Mouse (Mus musculus) midbrain, embryonic 15.5 days (tissue): ENCODE data around the gene Sox15. TPM values are rescaled to one million over a fixed set of nuclear protein-coding genes. Genes with fewer than 3 reads are reported as not detected.
"Not testable (repeated sequence)": the region's sequence is repeated elsewhere in the genome, so short reads cannot be mapped to it uniquely, and the experiment has no call there.

Experiments
- ATAC-seq: fragments of 200-750 bp; cut with Nextera tagmentation; replicated peaks from 2 replicates; pipeline ENCODE4 v1.8.0; 2017; ENCODE audit warnings: moderate TSS enrichment
- H3K27ac ChIP-seq: fragments of 300-500 bp; sonication (generic); 2 replicates; pipeline ENCODE4 v1.5.1; 2015; ENCODE audit warnings: mild to moderate bottlenecking, inconsistent platforms
- H3K27me3 ChIP-seq: fragments of 300-500 bp; sonication (generic); replicated peaks from 2 replicates; pipeline ENCODE4 v1.6.1; 2015; ENCODE audit warnings: inconsistent platforms
- H3K36me3 ChIP-seq: fragments of 300-500 bp; sonication (generic); replicated peaks from 2 replicates; pipeline ENCODE4 v1.6.1; 2015; ENCODE audit warnings: inconsistent platforms
- H3K4me1 ChIP-seq: fragments of 300-500 bp; sonication (generic); 2 replicates; pipeline ENCODE4 v1.6.1; 2015; ENCODE audit warnings: inconsistent platforms
- H3K4me2 ChIP-seq: fragments of 300-500 bp; sonication (generic); 2 replicates; pipeline ENCODE4 v1.6.1; 2015; ENCODE audit warnings: inconsistent platforms, mild to moderate bottlenecking, moderate library complexity
- H3K4me3 ChIP-seq: fragments of 300-500 bp; sonication (generic); 2 replicates; pipeline ENCODE4 v1.5.1; 2015; ENCODE audit warnings: mild to moderate bottlenecking, inconsistent platforms
- H3K9ac ChIP-seq: fragments of 300-500 bp; sonication (generic); 2 replicates; pipeline ENCODE4 v1.6.1; 2015; ENCODE audit warnings: mild to moderate bottlenecking, inconsistent platforms
- H3K9me3 ChIP-seq: fragments of 300-500 bp; sonication (generic); 2 replicates; pipeline ENCODE4 v1.6.1; 2016; ENCODE audit warnings: inconsistent platforms
- WGBS: fragments of 180-500 bp; shearing (Covaris S2); methylation state at CpG from one replicate; pipeline ENCODE4 v1.1.7; 2015; ENCODE audit warnings: mixed read lengths; 5-methylcytosine and 5-hydroxymethylcytosine counted together
- polyA plus RNA-seq: library from polyadenylated mRNA; unstranded; fragments of >200 nt; fragmentation: Nextera tagmentation; extraction: Ambion mirVana; gene quantifications from 2 replicates; pipeline ENCODE4 v1.2.1, GENCODE M21; 2015

Gene Sox15
- polyA plus RNA-seq, 1 experiment from 2014 or later, result not detected

DNA sequence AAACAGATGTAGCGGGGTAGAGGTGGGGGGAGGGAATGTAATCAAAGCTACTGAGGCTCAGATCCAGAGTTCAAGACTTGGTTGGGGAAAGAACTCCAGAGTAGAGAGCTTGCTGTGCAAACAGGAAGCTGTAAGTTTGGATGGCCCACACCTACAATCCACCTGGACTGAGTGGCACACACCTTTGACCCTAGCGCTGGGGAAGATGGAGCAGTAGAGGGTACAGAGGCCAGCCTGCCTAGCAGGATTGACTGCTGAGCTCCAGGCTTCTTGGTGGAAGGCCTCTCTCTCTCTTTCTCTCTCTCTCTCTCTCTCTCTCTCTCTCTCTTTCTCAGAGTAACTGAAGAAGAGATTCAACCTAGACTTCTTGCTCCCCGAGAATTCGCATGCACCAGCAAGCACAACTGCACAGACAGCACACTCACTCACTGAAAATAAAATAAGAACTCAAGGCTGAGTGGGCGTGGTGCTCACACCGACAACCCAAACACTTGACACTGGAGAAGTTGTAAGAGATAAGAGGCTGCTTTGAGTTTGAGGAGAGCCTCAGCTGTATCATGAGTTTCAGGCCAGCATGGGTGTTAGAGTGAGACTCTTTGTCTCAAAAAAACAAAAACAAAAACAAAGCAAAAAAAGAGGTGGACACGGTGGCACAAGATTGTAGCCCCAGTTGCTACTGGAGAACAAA lies 34.6 kb upstream of the Sox15 start:
- H3K27me3 ChIP-seq, result 0 out of 2 replicates have a peak, but pooled peaks cover under 1% of the 10 kb centered on the region
- no peak overlapping the region for H3K27ac ChIP-seq
- H3K9ac ChIP-seq, result no peak overlapping the region
- H3K4me2 ChIP-seq, result no peak overlapping the region
- peaks cover 11% of the 10 kb centered on the region for H3K4me1 ChIP-seq
- ATAC-seq, result no peak
- no peaks in the 10 kb centered on the region for H3K9me3 ChIP-seq
- no peak overlapping the region for H3K4me3 ChIP-seq
- H3K36me3 ChIP-seq, result no peaks in the 10 kb centered on the region
- 88% methylated on average over 7 of the region's 7 CpGs for WGBS

- peaks cover 11% of the 10 kb centered on the region for H3K4me1 ChIP-seq
- no peaks in the 10 kb centered on the region for H3K27me3 ChIP-seq
- H3K27ac ChIP-seq, result peak within 1 kb of the TSS; percentile 82
- H3K4me2 ChIP-seq, result peak within 1 kb of the TSS; percentile 79
- H3K9me3 ChIP-seq, result no peaks in the 10 kb centered on the region
- peak within 1 kb of the TSS; percentile 63 for H3K9ac ChIP-seq
- no peaks in the 10 kb centered on the region for H3K36me3 ChIP-seq
- peak within 1 kb of the TSS; percentile 50 for H3K4me3 ChIP-seq
- peak; percentile 90 for ATAC-seq
- 0% methylated on average over 20 of the region's 20 CpGs for WGBS
Measured at GRCm38 (mm10) chr11:69621571-69622268, 33.4 kb upstream of the Sox15 start, which contains the start of gene Sat2. TSS of gene Sat2 (plus strand) at chr11:69622024.

- Histone ChIP-seq H3K36me3 (no peaks in the 10 kb centered on the region), H3K27ac (peak overlapping the region; percentile 82), H3K9ac (peak overlapping the region; percentile 63), H3K4me1 (peaks cover 11% of the 10 kb centered on the region), H3K4me2 (peak overlapping the region; percentile 79), H3K27me3 (no peaks in the 10 kb centered on the region), H3K4me3 (peak overlapping the region; percentile 50), H3K9me3 (no peaks in the 10 kb centered on the region)
- WGBS, result 47% methylated on average over 6 of the region's 6 CpGs
- peak; percentile 56 for ATAC-seq
Measured at GRCm38 (mm10) chr11:69622406-69622805, 32.7 kb upstream of the Sox15 start.

- no peak for ATAC-seq
- no peak overlapping the region; the same call in 1 of the 2 replicates for H3K27ac ChIP-seq
Measured at GRCm38 (mm10) chr11:69623006-69623405, 32.1 kb upstream of the Sox15 start.

DNA sequence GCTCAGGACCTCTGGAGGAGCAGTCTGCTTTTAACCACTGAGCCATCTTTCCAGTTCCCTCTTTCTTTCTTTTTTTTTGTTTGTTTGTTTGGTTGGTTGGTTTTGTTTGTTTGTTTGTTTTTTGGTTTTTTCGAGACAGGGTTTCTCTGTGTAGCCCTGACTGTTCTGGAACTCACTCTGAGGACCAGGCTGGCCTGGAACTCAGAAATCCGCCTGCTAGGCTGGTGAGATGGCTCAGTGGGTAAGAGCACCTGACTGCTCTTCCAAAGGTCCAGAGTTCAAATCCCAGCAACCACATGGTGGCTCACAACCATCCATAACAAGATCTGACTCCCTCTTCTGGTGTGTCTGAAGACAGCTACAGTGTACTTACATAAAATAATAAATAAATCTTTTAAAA lies 30.8 kb upstream of the Sox15 start:
- H3K4me3 ChIP-seq, H3K36me3 ChIP-seq, H3K4me2 ChIP-seq, ATAC-seq, H3K27ac ChIP-seq, H3K9ac ChIP-seq, H3K9me3 ChIP-seq, H3K27me3 ChIP-seq: not testable (repeated sequence)
- peaks cover 11% of the 10 kb centered on the region for H3K4me1 ChIP-seq
- WGBS, result 86% methylated on average over 2 of the region's 2 CpGs

More at GRCm38 (mm10) chr11:69623006-69623405, 32.1 kb upstream of the Sox15 start:
- no peaks in the 10 kb centered on the region for H3K36me3 ChIP-seq
- H3K9ac ChIP-seq, result peak overlapping the region; percentile 63; the same call in 1 of the 2 replicates
- no peaks in the 10 kb centered on the region for H3K27me3 ChIP-seq
- WGBS, result 72% methylated on average over 4 of the region's 4 CpGs
- H3K4me2 ChIP-seq, result peak overlapping the region; percentile 79
- H3K9me3 ChIP-seq, result no peaks in the 10 kb centered on the region
- peak overlapping the region; percentile 50 for H3K4me3 ChIP-seq
- peaks cover 11% of the 10 kb centered on the region for H3K4me1 ChIP-seq

GRCm38 (mm10) chr11:69628286-69628685 lies 26.8 kb upstream of the Sox15 start:
- Histone ChIP-seq H3K27ac (no peak overlapping the region), H3K4me3 (no peak overlapping the region), H3K36me3 (no peaks in the 10 kb centered on the region), H3K9ac (no peak overlapping the region), H3K9me3 (no peaks in the 10 kb centered on the region), H3K27me3 (no peaks in the 10 kb centered on the region), H3K4me2 (no peak overlapping the region), H3K4me1 (peaks cover 5% of the 10 kb centered on the region)
- 38% methylated on average over 6 of the region's 6 CpGs for WGBS
- ATAC-seq, result no peak

DNA sequence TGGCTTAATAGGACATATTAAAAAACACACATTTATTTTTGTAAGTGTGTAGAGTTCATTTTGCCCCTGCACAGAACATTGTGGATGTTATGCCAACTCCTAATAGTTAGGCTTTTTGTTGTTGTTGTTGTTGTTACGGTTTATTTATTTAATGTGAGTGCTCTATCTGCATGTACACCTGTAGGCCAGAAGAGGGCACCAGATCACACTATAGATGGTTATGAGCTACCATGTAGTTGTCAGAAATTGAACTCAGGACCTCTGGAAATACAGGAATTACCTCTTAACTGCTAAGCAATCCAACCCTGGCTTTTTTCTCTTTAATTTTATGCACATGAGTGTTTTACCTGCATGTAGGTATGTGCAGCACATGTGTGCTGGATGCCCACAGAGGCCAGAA lies 25.3 kb upstream of the Sox15 start:
- H3K4me2 ChIP-seq, result no peak overlapping the region
- 63% methylated on average over 1 of the region's 1 CpGs for WGBS
- H3K27me3 ChIP-seq, result no peaks in the 10 kb centered on the region
- H3K36me3 ChIP-seq, result no peaks in the 10 kb centered on the region
- no peak overlapping the region for H3K27ac ChIP-seq
- H3K9ac ChIP-seq, result no peak overlapping the region
- peaks cover 17% of the 10 kb centered on the region for H3K4me1 ChIP-seq
- no peak for ATAC-seq
- H3K4me3 ChIP-seq, result no peak overlapping the region
- no peaks in the 10 kb centered on the region for H3K9me3 ChIP-seq

DNA sequence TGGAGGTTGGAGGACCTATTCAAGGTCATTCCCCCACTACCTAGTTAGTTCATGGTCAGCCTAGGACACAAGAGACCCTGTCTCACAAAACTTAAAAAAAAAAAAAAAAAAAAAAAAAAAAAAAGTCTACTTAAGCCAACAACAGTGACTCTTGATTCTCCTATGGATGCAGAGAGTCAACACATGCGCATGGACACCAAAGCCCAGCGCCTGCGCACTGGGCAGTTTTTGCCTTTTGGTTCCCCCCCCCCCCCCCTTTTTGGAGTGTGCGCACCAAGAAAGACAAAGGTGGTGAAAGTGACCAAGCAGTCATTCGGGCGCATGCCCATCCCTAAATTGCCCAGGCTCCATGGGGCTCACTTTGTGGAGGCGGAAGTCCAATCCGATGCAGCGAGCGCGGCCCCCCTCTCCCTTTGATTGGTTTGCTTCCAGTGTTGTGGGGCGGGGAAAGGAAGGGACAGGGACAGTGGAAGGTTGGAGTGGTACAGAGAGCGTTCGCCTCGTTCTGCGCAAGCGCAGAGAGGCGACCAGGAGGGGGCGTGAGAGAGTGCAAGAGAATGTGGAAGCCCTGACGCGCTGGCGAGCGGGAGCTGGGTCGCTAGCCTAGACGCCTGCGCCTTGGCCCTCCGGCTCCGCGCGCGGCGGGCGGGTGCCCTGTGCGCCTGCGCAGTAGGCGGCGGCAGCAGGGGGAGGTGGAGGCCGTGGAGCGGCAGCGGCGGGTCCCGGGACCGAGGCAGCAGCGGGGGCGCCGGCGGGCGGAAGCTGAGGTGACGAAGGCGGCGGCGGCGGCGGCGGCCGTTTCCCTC lies 22.6 kb upstream of the Sox15 start, which contains the start of gene Fxr2:
Fxr2 (plus strand) TSS at position 707 of the 806 bp plus-strand sequence.
- peak within 1 kb of the TSS; percentile 95 for H3K27ac ChIP-seq
- WGBS, result under 1% methylated on average over 55 of the region's 56 CpGs
- no peaks in the 10 kb centered on the region for H3K27me3 ChIP-seq
- no peaks in the 10 kb centered on the region; the same call in 1 of the 2 replicates for H3K36me3 ChIP-seq
- H3K9ac ChIP-seq, result peak within 1 kb of the TSS; percentile 98
- H3K4me2 ChIP-seq, result peak within 1 kb of the TSS; percentile 59
- H3K9me3 ChIP-seq, result no peaks in the 10 kb centered on the region
- H3K4me3 ChIP-seq, result peak within 1 kb of the TSS; percentile 92
- peak; percentile 99 for ATAC-seq
- H3K4me1 ChIP-seq, result peaks cover 39% of the 10 kb centered on the region

DNA sequence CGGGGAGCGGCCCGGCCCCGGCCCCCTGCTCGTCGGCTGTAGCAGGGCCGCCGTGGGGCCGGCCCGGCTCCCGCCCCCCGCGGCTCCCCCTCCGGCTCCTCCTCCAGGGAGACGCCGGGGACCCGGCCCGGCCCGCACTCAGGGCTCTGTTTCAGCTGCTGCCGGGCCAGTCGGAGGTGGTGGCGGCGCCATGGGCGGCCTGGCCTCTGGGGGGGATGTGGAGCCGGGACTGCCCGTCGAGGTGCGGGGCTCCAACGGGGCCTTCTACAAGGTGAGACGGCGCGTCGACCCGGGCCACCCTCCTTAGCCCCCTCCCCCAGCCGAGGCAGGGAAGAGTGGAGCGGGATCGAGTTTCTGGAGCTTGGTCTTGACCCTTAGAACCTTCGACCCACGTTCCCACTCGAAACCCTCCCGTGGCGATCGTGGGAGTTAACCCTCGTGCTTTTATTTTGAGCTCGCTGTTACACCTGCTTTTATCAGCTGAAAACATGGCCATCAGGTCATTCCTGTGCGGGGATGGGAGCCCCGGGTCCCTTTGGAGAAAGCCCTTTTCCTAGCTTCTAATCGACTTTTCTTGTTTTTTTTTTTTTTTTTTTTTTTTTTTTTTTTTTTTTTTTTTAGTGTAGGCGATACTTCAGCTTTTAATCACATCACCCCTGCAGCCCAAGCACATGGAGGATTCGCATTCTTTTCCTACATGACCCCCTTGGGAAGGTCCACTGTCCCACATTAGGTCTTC lies 21.8 kb upstream of the Sox15 start:
- H3K9ac ChIP-seq, result peak overlapping the region; percentile 98
- no peaks in the 10 kb centered on the region for H3K27me3 ChIP-seq
- peak overlapping the region; percentile 92 for H3K4me3 ChIP-seq
- H3K36me3 ChIP-seq, result no peaks in the 10 kb centered on the region; the same call in 1 of the 2 replicates
- peak; percentile 64 for ATAC-seq
- H3K9me3 ChIP-seq, result no peaks in the 10 kb centered on the region
- peak overlapping the region; percentile 95 for H3K27ac ChIP-seq
- H3K4me1 ChIP-seq, result peaks cover 39% of the 10 kb centered on the region
- peak overlapping the region; percentile 59 for H3K4me2 ChIP-seq
- under 1% methylated on average over 33 of the region's 50 CpGs for WGBS

DNA sequence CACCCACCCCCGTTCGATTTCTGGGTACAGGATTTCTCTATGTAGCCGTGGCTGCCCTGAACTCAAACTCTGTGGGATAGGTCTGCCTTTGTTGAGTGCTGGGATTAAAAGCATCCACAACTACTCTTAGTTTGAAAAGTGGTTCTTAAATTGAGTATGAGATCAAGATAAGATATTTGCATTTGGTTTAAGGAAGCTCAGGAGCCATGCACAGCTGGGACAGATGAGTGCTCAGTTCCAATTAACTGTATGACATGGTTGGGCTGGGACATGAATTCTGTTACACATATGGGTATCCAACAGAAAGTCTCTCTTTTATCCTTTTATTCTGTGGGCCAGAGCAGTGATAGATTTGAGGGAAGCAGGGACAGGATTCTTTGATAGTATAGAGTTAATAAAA lies 19.6 kb upstream of the Sox15 start:
- peak overlapping the region; percentile 59 for H3K4me2 ChIP-seq
- no peak overlapping the region for H3K27ac ChIP-seq
- H3K27me3 ChIP-seq, result no peaks in the 10 kb centered on the region
- WGBS, result 83% methylated on average over 3 of the region's 3 CpGs
- ATAC-seq, result no peak
- no peak overlapping the region for H3K4me3 ChIP-seq
- H3K4me1 ChIP-seq, result peaks cover 39% of the 10 kb centered on the region
- H3K9me3 ChIP-seq, result no peaks in the 10 kb centered on the region
- H3K9ac ChIP-seq, result no peak overlapping the region
- peaks cover 7% of the 10 kb centered on the region; the same call in 1 of the 2 replicates for H3K36me3 ChIP-seq

DNA sequence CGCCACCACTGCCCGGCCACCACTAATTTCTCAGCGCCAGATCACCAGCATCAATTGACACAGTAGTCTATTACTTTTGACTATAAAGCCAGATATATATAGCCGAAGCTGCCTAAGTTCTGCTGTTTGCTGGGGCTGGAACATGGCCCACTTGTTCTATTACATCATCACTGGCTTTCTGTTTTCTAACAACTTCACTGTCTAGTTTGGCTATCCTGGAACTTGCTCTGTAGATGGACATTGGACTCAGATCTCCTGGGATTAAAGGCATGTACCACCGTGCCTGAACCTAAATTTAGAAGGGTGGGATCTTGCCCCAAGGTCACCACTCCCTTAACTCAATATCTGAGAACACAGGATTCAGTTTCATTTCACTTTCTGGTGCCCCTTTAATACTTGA lies 9.3 kb upstream of the Sox15 start:
- Histone ChIP-seq H3K4me1 (no peaks in the 10 kb centered on the region), H3K27ac (no peak overlapping the region), H3K9ac (no peak overlapping the region), H3K4me2 (no peak overlapping the region), H3K4me3 (no peak overlapping the region), H3K27me3 (no peaks in the 10 kb centered on the region), H3K36me3 (peaks cover 86% of the 10 kb centered on the region), H3K9me3 (no peaks in the 10 kb centered on the region)
- WGBS, result 92% methylated on average over 5 of the region's 5 CpGs
- no peak for ATAC-seq
